8 mouse cellular contexts compared by ENCODE assay signal in genomic region chr11:58903511-58904409, GRCm38 (mm10). TPM values are rescaled to one million over a fixed set of nuclear protein-coding genes. Genes with fewer than 3 reads are reported as not detected.
A peak's percentile ranks its signal among the peaks of the same experiment; 100 is the strongest.
DNase-seq lines count a peak whose midpoint lies in the region; ATAC-seq and TF ChIP-seq lines count a peak whose summit lies in the region.

Gene Zfp39 (minus strand): TSS chr11:58904225.

- under 1% methylated on average over 40 of the region's 40 CpGs for WGBS in heart, embryonic 12.5 days
- WGBS in kidney, postnatal 0 days, result under 1% methylated on average over 37 of the region's 40 CpGs
- WGBS in liver, adult 2 months, result under 1% methylated on average over 40 of the region's 40 CpGs

- H3K4me2 ChIP-seq in heart, embryonic 12.5 days, result peak within 1 kb of the TSS; percentile 82
- peak within 1 kb of the TSS; percentile 89 for H3K4me2 ChIP-seq in kidney, postnatal 0 days (ENCODE audit: low read length)

- no peaks in the 10 kb centered on the region for H3K27me3 ChIP-seq in erythroblast, embryonic 14.5 days (ENCODE audit: control insufficient read depth)
- no peaks in the 10 kb centered on the region for H3K27me3 ChIP-seq in heart, embryonic 12.5 days (replicated peaks)
- H3K27me3 ChIP-seq in kidney, postnatal 0 days (ENCODE audit: insufficient read depth, low read length), result no peaks in the 10 kb centered on the region
- H3K27me3 ChIP-seq in liver, adult 2 months (ENCODE audit: control insufficient read depth, insufficient read depth, low read length), result no peaks in the 10 kb centered on the region

- peak within 1 kb of the TSS; percentile 68 for H3K4me3 ChIP-seq in erythroblast, embryonic 14.5 days (replicated peaks)
- peak within 1 kb of the TSS; percentile 84 for H3K4me3 ChIP-seq in heart, embryonic 12.5 days
- peak within 1 kb of the TSS; percentile 68 for H3K4me3 ChIP-seq in kidney, postnatal 0 days (replicated peaks; ENCODE audit: low read depth, low read length)
- H3K4me3 ChIP-seq in liver, adult 2 months (ENCODE audit: insufficient read depth, low read depth, low read length), result peak within 1 kb of the TSS; percentile 83

- peak within 1 kb of the TSS; percentile 87 for H3K9ac ChIP-seq in heart, embryonic 12.5 days
- peak within 1 kb of the TSS; percentile 84 for H3K9ac ChIP-seq in kidney, postnatal 0 days (ENCODE audit: low read depth, low read length)
- peak within 1 kb of the TSS; percentile 80 for H3K9ac ChIP-seq in liver, adult 2 months (ENCODE audit: low read depth, low read length)

- peak; percentile 73 for TF ChIP-seq POLR2A in liver, adult 2 months (IDR thresholded peaks at IDR 0.05; ENCODE audit: extremely low read depth, insufficient read depth, low read length)

- peak within 1 kb of the TSS; percentile 88 for H3K27ac ChIP-seq in heart, embryonic 12.5 days (ENCODE audit: poor library complexity, severe bottlenecking)
- H3K27ac ChIP-seq in kidney, postnatal 0 days, result peak within 1 kb of the TSS; percentile 95
- H3K27ac ChIP-seq in liver, adult 2 months (replicated peaks; ENCODE audit: insufficient read depth, low read depth, low read length), result peak within 1 kb of the TSS; percentile 80

- H3K9me3 ChIP-seq in erythroblast, embryonic 14.5 days (ENCODE audit: control insufficient read depth, low read length), result 0 out of 2 replicates have a peak, but pooled peaks cover 3% of the 10 kb centered on the region
- no peaks in the 10 kb centered on the region for H3K9me3 ChIP-seq in heart, embryonic 12.5 days (replicated peaks)
- H3K9me3 ChIP-seq in kidney, postnatal 0 days (replicated peaks; ENCODE audit: low read length), result no peaks in the 10 kb centered on the region

- H3K36me3 ChIP-seq in erythroblast, embryonic 14.5 days (ENCODE audit: control insufficient read depth), result peaks cover 42% of the 10 kb centered on the region
- peaks cover 22% of the 10 kb centered on the region for H3K36me3 ChIP-seq in heart, embryonic 12.5 days
- H3K36me3 ChIP-seq in kidney, postnatal 0 days (ENCODE audit: insufficient read depth, low read length), result peaks cover 9% of the 10 kb centered on the region; the same call in 1 of the 2 replicates
- peaks cover 22% of the 10 kb centered on the region for H3K36me3 ChIP-seq in liver, adult 2 months (ENCODE audit: control insufficient read depth, insufficient read depth, low read length)

- no peak for TF ChIP-seq CTCF in kidney, postnatal 0 days (IDR thresholded peaks at IDR 0.05; ENCODE audit: low read depth)
- TF ChIP-seq CTCF in liver, adult 2 months (IDR thresholded peaks at IDR 0.05; ENCODE audit: low read depth, low read length), result no peak

- peaks cover 3% of the 10 kb centered on the region; the same call in 1 of the 2 replicates for H3K79me2 ChIP-seq in liver, adult 2 months (ENCODE audit: control insufficient read depth, insufficient read depth, low read length)

- peak; percentile 98 for ATAC-seq in heart, embryonic 12.5 days (ENCODE audit: insufficient number of reproducible peaks, low FRiP score)
- ATAC-seq in kidney, postnatal 0 days (replicated peaks; ENCODE audit: low FRiP score, low read depth), result peak; percentile 95
- peak; percentile 92 for ATAC-seq in monocyte, adult 5-6 weeks (replicated peaks; ENCODE audit: insufficient number of reproducible peaks, low FRiP score, low TSS enrichment, poor library complexity, severe bottlenecking)

- peaks cover 54% of the 10 kb centered on the region for H3K4me1 ChIP-seq in erythroblast, embryonic 14.5 days (ENCODE audit: control insufficient read depth)
- H3K4me1 ChIP-seq in heart, embryonic 12.5 days (replicated peaks), result peaks cover 8% of the 10 kb centered on the region
- H3K4me1 ChIP-seq in kidney, postnatal 0 days (replicated peaks; ENCODE audit: insufficient read depth, low read length), result no peaks in the 10 kb centered on the region
- H3K4me1 ChIP-seq in liver, adult 2 months (ENCODE audit: control insufficient read depth, insufficient read depth, low read length), result peaks cover 4% of the 10 kb centered on the region

- peak; percentile 95 for DNase-seq in CD4-positive, CD25-positive, alpha-beta regulatory T cell, adult 2 months (ENCODE audit: low read depth, low spot score)
- peak; percentile 83 for DNase-seq in brain, embryonic 18.5 days (ENCODE audit: low read depth, low spot score)
- DNase-seq in kidney, postnatal 0 days (ENCODE audit: low spot score), result peak; percentile 96
- DNase-seq in liver, adult 2 months (ENCODE audit: extremely low read depth, low read depth, low spot score), result peak; percentile 81
- DNase-seq in spleen, postnatal 36 days (ENCODE audit: low spot score in 2 of 2), result peak; percentile 95 to 96

RNA-seq across cellular contexts. Expression of gene Zfp39, which starts in this region (rescaled TPM):
- polyA plus RNA-seq in erythroblast, embryonic 14.5 days (2012), result 0.07 and 0.10 TPM in 2 replicates
- 4.4 and 5.1 TPM in 2 replicates for polyA plus RNA-seq in heart, embryonic 12.5 days (2016; fragmentation: Nextera tagmentation; extraction: Ambion mirVana)
- 3.8 and 4.3 TPM in 2 replicates for polyA plus RNA-seq in kidney, postnatal 0 days (2015; fragmentation: Nextera tagmentation; extraction: Ambion mirVana)
- 4.5 and 4.9 TPM in 2 replicates for total RNA-seq in liver, adult 2 months (2014; rRNA removed)
- polyA plus RNA-seq in liver, adult 2 months (2012; rRNA removed), result 0.56 and 0.66 TPM in 2 replicates
- 9.4 to 12.8 TPM (median 10.7 TPM) in 3 replicates for total RNA-seq in monocyte, adult 5-6 weeks (2017)

Comparison
In these comparisons a context has a peak if more than half of its experiments do, and no peak if none do; other contexts are left out.
1. Peak in every context shown above with its lines: DNase-seq, ATAC-seq, H3K4me3 ChIP-seq and H3K27ac ChIP-seq.